Mouse (Mus musculus): Measurements from ENCODE around the gene Prl2c3. TPM values are rescaled to one million over a fixed set of nuclear protein-coding genes. Genes with fewer than 3 reads are reported as not detected.
"Not testable (repeated sequence)": the region's sequence is repeated elsewhere in the genome, so short reads cannot be mapped to it uniquely, and the experiment has no call there.

The Prl2c3 gene
- not detected in 2 replicates for polyA plus RNA-seq (2012; rRNA removed)

DNA sequence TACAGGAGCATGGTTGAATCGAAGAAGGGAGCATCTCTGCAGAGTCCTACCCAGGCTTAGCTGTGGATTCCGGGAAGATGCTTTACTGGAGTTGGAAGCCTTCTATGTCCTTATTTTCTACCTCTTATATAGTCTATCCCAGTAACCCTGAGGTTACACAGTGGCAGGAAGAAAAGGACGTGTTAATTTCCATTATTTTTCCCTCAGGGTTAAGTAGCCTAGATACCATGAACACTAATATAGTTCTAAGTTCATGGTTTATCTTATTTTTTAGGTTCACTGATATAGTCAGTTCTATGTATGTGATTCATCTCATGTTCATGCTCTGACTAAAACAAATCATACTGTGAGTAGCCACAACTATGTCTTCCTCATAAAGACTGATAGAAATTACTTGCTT lies at the start of gene Prl2c3:
Gene Prl2c3, minus strand, starts transcription at position 101 of the 400 bp plus-strand sequence.
- H3K4me3 ChIP-seq (ENCODE audit: control insufficient read depth, insufficient read depth, low read length); H3K27me3 ChIP-seq (ENCODE audit: control insufficient read depth, insufficient read depth, low read length); DNase-seq; H3K4me1 ChIP-seq (replicated peaks; ENCODE audit: control insufficient read depth, insufficient read depth, low read length); H3K36me3 ChIP-seq (ENCODE audit: control insufficient read depth, insufficient read depth, low read length); H3K27ac ChIP-seq (ENCODE audit: control insufficient read depth, insufficient read depth, low read length): not testable (repeated sequence)
- 75% methylated on average over 3 of the region's 3 CpGs for WGBS

DNA sequence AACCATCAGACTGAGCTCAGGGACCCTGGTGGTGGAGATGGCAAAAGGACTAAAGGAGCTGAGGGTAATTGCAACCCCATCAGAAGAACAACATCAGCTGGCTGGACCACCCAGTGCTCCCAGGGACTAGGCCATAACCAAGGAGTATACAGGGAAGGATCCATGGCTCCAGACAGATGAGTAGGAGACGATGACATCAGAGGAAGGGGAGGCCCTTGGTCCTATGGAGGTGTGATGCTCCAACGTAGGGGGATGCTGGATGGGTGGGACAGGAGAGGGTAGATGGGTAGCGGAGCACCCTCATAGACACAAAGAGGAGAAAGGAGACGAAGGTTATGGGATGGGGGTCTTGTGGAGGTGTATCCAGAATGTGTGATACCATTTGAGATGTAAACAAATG lies 48.4 kb upstream of the Prl2c3 start:
- 83% methylated on average over 4 of the region's 4 CpGs for WGBS
- H3K27me3 ChIP-seq (ENCODE audit: control insufficient read depth, insufficient read depth, low read length); H3K4me3 ChIP-seq (ENCODE audit: control insufficient read depth, insufficient read depth, low read length); H3K36me3 ChIP-seq (ENCODE audit: control insufficient read depth, insufficient read depth, low read length); H3K4me1 ChIP-seq (replicated peaks; ENCODE audit: control insufficient read depth, insufficient read depth, low read length); H3K27ac ChIP-seq (ENCODE audit: control insufficient read depth, insufficient read depth, low read length); DNase-seq: not testable (repeated sequence)

GRCm38 (mm10) chr13:12844701-12845100 lies 44.8 kb upstream of the Prl2c3 start:
- not testable (repeated sequence) for H3K4me1 ChIP-seq (replicated peaks; ENCODE audit: control insufficient read depth, insufficient read depth, low read length); H3K36me3 ChIP-seq (ENCODE audit: control insufficient read depth, insufficient read depth, low read length); DNase-seq; H3K27me3 ChIP-seq (ENCODE audit: control insufficient read depth, insufficient read depth, low read length); H3K27ac ChIP-seq (ENCODE audit: control insufficient read depth, insufficient read depth, low read length); H3K4me3 ChIP-seq (ENCODE audit: control insufficient read depth, insufficient read depth, low read length)
- WGBS, result 97% methylated on average over 1 of the region's 1 CpGs

- WGBS, result 77% methylated on average over 2 of the region's 2 CpGs
- not testable (repeated sequence) for H3K36me3 ChIP-seq (ENCODE audit: control insufficient read depth, insufficient read depth, low read length); H3K27me3 ChIP-seq (ENCODE audit: control insufficient read depth, insufficient read depth, low read length); H3K4me3 ChIP-seq (ENCODE audit: control insufficient read depth, insufficient read depth, low read length); H3K4me1 ChIP-seq (replicated peaks; ENCODE audit: control insufficient read depth, insufficient read depth, low read length); H3K27ac ChIP-seq (ENCODE audit: control insufficient read depth, insufficient read depth, low read length); DNase-seq
These were observed 37.7 kb upstream of the Prl2c3 start for GRCm38 (mm10) chr13:12837546-12837945.

GRCm38 (mm10) chr13:12831769-12832168 lies 31.9 kb upstream of the Prl2c3 start:
- no peak overlapping the region for H3K4me3 ChIP-seq (ENCODE audit: control insufficient read depth, insufficient read depth, low read length)
- H3K27me3 ChIP-seq (ENCODE audit: control insufficient read depth, insufficient read depth, low read length), result no peaks in the 10 kb centered on the region
- no peak overlapping the region for H3K27ac ChIP-seq (ENCODE audit: control insufficient read depth, insufficient read depth, low read length)
- TF ChIP-seq CTCF (IDR thresholded peaks at IDR 0.05; ENCODE audit: borderline replicate concordance, control insufficient read depth, extremely low read depth, insufficient read depth, low read length, poor library complexity) (no peak), POLR2A (IDR thresholded peaks at IDR 0.05; ENCODE audit: control insufficient read depth, extremely low read depth, insufficient read depth, low read length, poor library complexity) (no peak)
- no peaks in the 10 kb centered on the region for H3K36me3 ChIP-seq (ENCODE audit: control insufficient read depth, insufficient read depth, low read length)
- WGBS, result 79% methylated on average over 2 of the region's 2 CpGs
- DNase-seq, result no peak
- H3K4me1 ChIP-seq (replicated peaks; ENCODE audit: control insufficient read depth, insufficient read depth, low read length), result no peaks in the 10 kb centered on the region

DNA sequence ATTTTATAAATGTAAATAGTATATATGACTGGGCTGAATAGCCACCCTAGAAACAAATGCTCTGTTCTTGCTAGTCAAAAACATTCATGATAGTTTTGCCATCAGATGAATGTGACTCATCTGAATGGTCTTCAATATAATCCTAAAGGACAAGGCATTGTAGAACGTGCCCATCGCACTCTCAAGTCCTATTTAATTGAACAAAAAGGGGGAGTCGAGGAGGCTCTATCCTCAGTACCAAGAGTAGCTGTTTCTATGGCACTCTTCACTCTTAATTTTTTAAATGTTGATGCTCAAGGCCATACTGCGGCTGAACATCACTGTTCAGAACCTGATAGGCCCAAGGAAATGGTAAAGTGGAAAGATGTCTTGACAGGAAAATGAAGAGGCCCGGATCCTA lies 29.2 kb upstream of the Prl2c3 start:
- no peak overlapping the region for H3K4me3 ChIP-seq (ENCODE audit: control insufficient read depth, insufficient read depth, low read length)
- TF ChIP-seq POLR2A (IDR thresholded peaks at IDR 0.05; ENCODE audit: control insufficient read depth, extremely low read depth, insufficient read depth, low read length, poor library complexity), result no peak
- TF ChIP-seq CTCF (IDR thresholded peaks at IDR 0.05; ENCODE audit: borderline replicate concordance, control insufficient read depth, extremely low read depth, insufficient read depth, low read length, poor library complexity), result no peak
- 88% methylated on average over 5 of the region's 5 CpGs for WGBS

DNA sequence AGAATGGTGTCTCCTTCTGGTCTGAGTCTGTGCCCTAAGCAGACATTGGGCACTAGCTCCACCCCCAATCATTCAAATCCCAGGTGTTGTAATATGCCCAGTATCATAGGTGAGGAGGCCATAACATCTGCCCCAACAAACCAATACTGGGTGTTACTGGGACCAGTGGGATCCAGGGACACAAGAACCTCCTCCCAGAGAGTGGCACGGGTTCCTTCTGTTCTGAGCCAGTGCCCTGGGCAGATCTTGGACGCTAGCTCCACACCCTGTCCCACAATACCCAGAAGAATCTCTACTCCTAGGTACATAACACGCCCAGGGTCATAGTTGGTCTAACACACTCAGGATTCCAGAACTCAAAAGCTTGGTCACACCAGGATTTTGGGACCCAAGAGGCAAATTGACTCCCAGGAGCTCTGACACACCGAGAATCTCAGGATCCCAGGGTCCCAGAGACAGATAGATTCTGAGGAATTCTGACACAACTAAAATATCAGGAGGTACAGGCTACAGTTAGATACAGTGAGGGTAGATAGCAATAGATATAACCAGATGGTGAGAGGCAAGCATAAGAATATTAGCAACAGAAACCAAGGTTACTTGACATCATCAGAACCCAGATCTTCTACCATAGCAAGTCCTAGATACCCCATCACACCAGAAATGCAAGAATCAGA lies 24.8 kb upstream of the Prl2c3 start:
- H3K27ac ChIP-seq (ENCODE audit: control insufficient read depth, insufficient read depth, low read length); H3K4me3 ChIP-seq (ENCODE audit: control insufficient read depth, insufficient read depth, low read length); DNase-seq; H3K36me3 ChIP-seq (ENCODE audit: control insufficient read depth, insufficient read depth, low read length); H3K4me1 ChIP-seq (replicated peaks; ENCODE audit: control insufficient read depth, insufficient read depth, low read length); H3K27me3 ChIP-seq (ENCODE audit: control insufficient read depth, insufficient read depth, low read length): not testable (repeated sequence)
- 74% methylated on average over 4 of the region's 4 CpGs for WGBS

More for the DNA sequence above, 29.2 kb upstream of the Prl2c3 start:
- Histone ChIP-seq H3K27me3 (ENCODE audit: control insufficient read depth, insufficient read depth, low read length) (no peaks in the 10 kb centered on the region), H3K36me3 (ENCODE audit: control insufficient read depth, insufficient read depth, low read length) (no peaks in the 10 kb centered on the region), H3K27ac (ENCODE audit: control insufficient read depth, insufficient read depth, low read length) (no peak overlapping the region), H3K4me1 (replicated peaks; ENCODE audit: control insufficient read depth, insufficient read depth, low read length) (no peaks in the 10 kb centered on the region)
- DNase-seq, result no peak

GRCm38 (mm10) chr13:12813734-12814424 lies 14.0 kb upstream of the Prl2c3 start:
- not testable (repeated sequence) for H3K4me3 ChIP-seq (ENCODE audit: control insufficient read depth, insufficient read depth, low read length); H3K27ac ChIP-seq (ENCODE audit: control insufficient read depth, insufficient read depth, low read length); H3K27me3 ChIP-seq (ENCODE audit: control insufficient read depth, insufficient read depth, low read length); H3K36me3 ChIP-seq (ENCODE audit: control insufficient read depth, insufficient read depth, low read length); H3K4me1 ChIP-seq (replicated peaks; ENCODE audit: control insufficient read depth, insufficient read depth, low read length); DNase-seq
- WGBS, result 84% methylated on average over 5 of the region's 5 CpGs
